25 mouse cellular contexts compared by ENCODE assay signal in genomic region chr11:50008231-50008630, GRCm38 (mm10).
"Had no signal": no experiment of that assay in that cellular context is flagged by ENCODE, and none has a peak within 500 bp of the region (broad histone marks: within the 10 kb centered on the region; RNA-seq: fewer than 3 reads in every experiment).

No protein-coding gene starts in this region.

- H3K9ac ChIP-seq: heart, embryonic 12.5 days; hindbrain, embryonic 13.5 days; hindbrain, embryonic 15.5 days; kidney, embryonic 15.5 days; limb, embryonic 12.5 days; liver, embryonic 13.5 days; liver, embryonic 15.5 days had no signal

- H3K4me3 ChIP-seq: gastrocnemius, adult 2 months; heart, embryonic 10.5 days; heart, embryonic 12.5 days; hindbrain, embryonic 13.5 days; hindbrain, embryonic 15.5 days; kidney, embryonic 15.5 days; limb, embryonic 10.5 days; limb, embryonic 12.5 days; liver, embryonic 13.5 days; liver, embryonic 15.5 days had no signal

- H3K9me3 ChIP-seq: heart, embryonic 10.5 days; heart, embryonic 12.5 days; hindbrain, embryonic 13.5 days; hindbrain, embryonic 15.5 days; kidney, embryonic 15.5 days; limb, embryonic 10.5 days; limb, embryonic 12.5 days; liver, embryonic 13.5 days; liver, embryonic 15.5 days had no signal

- H3K27me3 ChIP-seq: hindbrain, embryonic 13.5 days; hindbrain, embryonic 15.5 days; kidney, embryonic 15.5 days; limb, embryonic 12.5 days; liver, embryonic 13.5 days; liver, embryonic 15.5 days had no signal

- H3K4me1 ChIP-seq: heart, embryonic 12.5 days; hindbrain, embryonic 13.5 days; hindbrain, embryonic 15.5 days; kidney, embryonic 15.5 days; liver, embryonic 13.5 days; liver, embryonic 15.5 days had no signal

- DNase-seq: gastrocnemius, adult 2 months; gastrocnemius, postnatal 10 days; gastrocnemius, postnatal 25 days; heart, adult 18-20 months; heart, postnatal 10 days; heart, postnatal 4 days; kidney, adult 11 months; kidney, adult 2 months; kidney, adult 9 months; kidney, postnatal 14 days; kidney, postnatal 36 days; layer of hippocampus, adult 9-11 months; layer of hippocampus, postnatal 36 days; liver; liver, embryonic 13.5 days had no signal

- H3K27ac ChIP-seq: gastrocnemius, adult 2 months; heart, embryonic 10.5 days; hindbrain, embryonic 13.5 days; hindbrain, embryonic 15.5 days; hindbrain, postnatal 0 days; kidney, embryonic 15.5 days; kidney, postnatal 0 days; limb, embryonic 10.5 days; limb, embryonic 12.5 days; liver, embryonic 13.5 days; liver, embryonic 15.5 days had no signal

- H3K36me3 ChIP-seq: heart, embryonic 10.5 days; heart, embryonic 12.5 days; hindbrain, embryonic 13.5 days; hindbrain, embryonic 15.5 days; kidney, embryonic 15.5 days; limb, embryonic 10.5 days; limb, embryonic 12.5 days; liver, embryonic 13.5 days; liver, embryonic 15.5 days had no signal
